Mouse (Mus musculus): ENCODE data around the gene Gm44503.

- no peak for TF ChIP-seq GATA1 (IDR thresholded peaks at IDR 0.05; ENCODE audit: borderline replicate concordance, low read length)
- no peak for TF ChIP-seq FLI1 (IDR thresholded peaks at IDR 0.05; ENCODE audit: low read length)
These were observed 15.2 kb upstream of the Gm44503 start for GRCm38 (mm10) chr9:72943424-72943823.

Data from megakaryocyte, embryonic 14.5 days (primary cell).